Mouse (Mus musculus) lung, postnatal 0 days (tissue): ENCODE measurements at regions not wholly inside any gene's neighbourhood (a gene's known extent, or its start where the extent isn't known, plus 50 kb on each side); places are given as distances from the start of the nearest gene placed in this dataset.

Experiments used
- CTCF ChIP-seq: IDR thresholded peaks from 2 replicates; pipeline ENCODE4 v1.5.1; 2016; ENCODE audit warnings: antibody characterized with exemption, mild to moderate bottlenecking
- EP300 ChIP-seq: IDR thresholded peaks from 2 replicates; pipeline ENCODE4 v1.6.1; 2016; ENCODE audit warnings: antibody characterized with exemption, mild to moderate bottlenecking, control low read depth

DNA sequence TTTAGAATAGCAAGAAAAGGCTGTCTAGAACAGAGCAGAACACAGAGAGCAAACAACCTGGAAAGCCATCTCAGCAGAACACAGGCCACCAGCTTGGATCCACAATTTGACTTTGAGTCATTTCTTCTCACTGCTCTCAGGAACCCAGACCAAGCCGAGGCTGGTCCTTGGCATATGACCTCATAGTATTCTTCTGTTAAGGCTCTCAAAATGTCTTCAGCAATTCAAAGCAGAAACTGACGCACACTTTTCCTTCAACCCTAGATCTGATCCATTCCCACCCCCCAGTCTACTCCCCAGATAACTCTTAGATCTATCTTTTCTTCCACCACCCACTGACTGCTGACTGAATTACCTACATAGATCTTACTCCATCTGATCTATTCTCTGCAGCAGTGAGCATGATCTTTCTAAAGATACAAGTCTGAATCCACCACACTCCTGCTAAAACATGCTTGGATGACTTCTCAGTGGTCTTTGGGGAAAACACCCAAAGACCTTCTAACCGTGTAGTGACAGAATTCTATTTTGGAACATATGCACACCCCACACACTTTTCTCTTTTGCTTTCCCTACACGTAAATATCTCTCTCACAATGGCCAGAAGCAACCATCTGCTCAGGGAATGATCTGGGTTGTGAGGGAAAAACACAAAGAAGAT lies 88.6 kb downstream of the Tbx19 start:
- TF ChIP-seq EP300 (no peak), CTCF (no peak)
